Mouse (Mus musculus) heart, adult 18-20 months (tissue): ENCODE measurements at regions not wholly inside any gene's neighbourhood (a gene's known extent, or its start where the extent isn't known, plus 50 kb on each side); places are given as distances from the start of the nearest gene placed in this dataset.

Experiments
- DNase-seq, 2 experiments: peaks; one replicate each; pipeline ENCODE4 v3.0.0; 2021 to 2022; ENCODE audit warnings: mixed read lengths in 1 of 2

GRCm38 (mm10) chr5:64537113-64537780, 265.9 kb upstream of the Klf3 start:
- no peak for DNase-seq

- DNase-seq, result no peak
Observed at GRCm38 (mm10) chr5:64541765-64542164, 261.4 kb upstream of the Klf3 start.

GRCm38 (mm10) chr5:64555931-64556330, 247.3 kb upstream of the Klf3 start:
- no peak for DNase-seq

GRCm38 (mm10) chr5:64566451-64567390, 236.5 kb upstream of the Klf3 start:
- DNase-seq, result peak; percentile 18 to 73

- no peak for DNase-seq
Observed at GRCm38 (mm10) chr5:64567813-64568212, 235.4 kb upstream of the Klf3 start.

GRCm38 (mm10) chr5:64568294-64568693, 234.9 kb upstream of the Klf3 start:
- no peak for DNase-seq

- DNase-seq, result no peak
Observed at GRCm38 (mm10) chr5:64574386-64574785, 228.8 kb upstream of the Klf3 start.

GRCm38 (mm10) chr5:64575896-64576295, 227.3 kb upstream of the Klf3 start:
- peak; percentile 45 to 55 for DNase-seq

GRCm38 (mm10) chr5:64576426-64577262, 226.5 kb upstream of the Klf3 start:
- DNase-seq, result peak; percentile 26 to 47

- peak in 1 of 2 experiments; percentile 11 for DNase-seq
Observed at GRCm38 (mm10) chr5:64577424-64577823, 225.8 kb upstream of the Klf3 start.

GRCm38 (mm10) chr5:64578536-64578935, 224.7 kb upstream of the Klf3 start:
- no peak for DNase-seq

GRCm38 (mm10) chr5:64579086-64579485, 224.1 kb upstream of the Klf3 start:
- peak in 1 of 2 experiments; percentile 33 for DNase-seq

- peak; percentile 74 to 80 for DNase-seq
Observed at GRCm38 (mm10) chr5:64579494-64580339, 223.5 kb upstream of the Klf3 start.

GRCm38 (mm10) chr5:64580340-64580723, 222.9 kb upstream of the Klf3 start:
- no peak for DNase-seq

- peak; percentile 63 to 71 for DNase-seq
Observed at GRCm38 (mm10) chr5:64580786-64581445, 222.3 kb upstream of the Klf3 start.

GRCm38 (mm10) chr5:64581461-64581860, 221.7 kb upstream of the Klf3 start:
- DNase-seq, result peak; percentile 81 to 89

GRCm38 (mm10) chr5:64582031-64582430, 221.2 kb upstream of the Klf3 start:
- no peak for DNase-seq

GRCm38 (mm10) chr5:64584308-64584707, 218.9 kb upstream of the Klf3 start:
- no peak for DNase-seq

- DNase-seq, result no peak
Observed at GRCm38 (mm10) chr5:64585076-64585786, 218.0 kb upstream of the Klf3 start.

GRCm38 (mm10) chr5:64586316-64586715, 216.9 kb upstream of the Klf3 start:
- DNase-seq, result no peak
